Mouse (Mus musculus) layer of hippocampus, postnatal 14 days (tissue): ENCODE data around the gene Kdm4a. TPM values are rescaled to one million over a fixed set of nuclear protein-coding genes. Genes with fewer than 3 reads are reported as not detected.
A peak's percentile ranks its signal among the peaks of the same experiment; 100 is the strongest.

Source experiments
- DNase-seq, 2 experiments: peaks; one replicate each; pipeline ENCODE4 v3.0.0; 2021 to 2022; ENCODE audit warnings: low spot score in 2 of 2, mixed read lengths in 1 of 2
- total RNA-seq, 2 experiments: library from RNA; stranded (reverse); gene quantifications; 2 replicates each; pipeline ENCODE4 v1.2.3; 2021

Gene Kdm4a
- total RNA-seq, 2 experiments from 2014 or later, result 52.6 to 55.7 TPM

- peak in 1 of 2 experiments; percentile 52 for DNase-seq
These were observed 23.3 kb downstream of the Kdm4a start for GRCm38 (mm10) chr4:118156559-118156958.

- no peak for DNase-seq
These were observed 25.0 kb downstream of the Kdm4a start for GRCm38 (mm10) chr4:118154889-118155288.

GRCm38 (mm10) chr4:118152020-118152785, 27.6 kb downstream of the Kdm4a start:
- DNase-seq, result peak in 1 of 2 experiments; percentile 67

- no peak for DNase-seq
These were observed 29.0 kb downstream of the Kdm4a start for GRCm38 (mm10) chr4:118150804-118151203.

DNA sequence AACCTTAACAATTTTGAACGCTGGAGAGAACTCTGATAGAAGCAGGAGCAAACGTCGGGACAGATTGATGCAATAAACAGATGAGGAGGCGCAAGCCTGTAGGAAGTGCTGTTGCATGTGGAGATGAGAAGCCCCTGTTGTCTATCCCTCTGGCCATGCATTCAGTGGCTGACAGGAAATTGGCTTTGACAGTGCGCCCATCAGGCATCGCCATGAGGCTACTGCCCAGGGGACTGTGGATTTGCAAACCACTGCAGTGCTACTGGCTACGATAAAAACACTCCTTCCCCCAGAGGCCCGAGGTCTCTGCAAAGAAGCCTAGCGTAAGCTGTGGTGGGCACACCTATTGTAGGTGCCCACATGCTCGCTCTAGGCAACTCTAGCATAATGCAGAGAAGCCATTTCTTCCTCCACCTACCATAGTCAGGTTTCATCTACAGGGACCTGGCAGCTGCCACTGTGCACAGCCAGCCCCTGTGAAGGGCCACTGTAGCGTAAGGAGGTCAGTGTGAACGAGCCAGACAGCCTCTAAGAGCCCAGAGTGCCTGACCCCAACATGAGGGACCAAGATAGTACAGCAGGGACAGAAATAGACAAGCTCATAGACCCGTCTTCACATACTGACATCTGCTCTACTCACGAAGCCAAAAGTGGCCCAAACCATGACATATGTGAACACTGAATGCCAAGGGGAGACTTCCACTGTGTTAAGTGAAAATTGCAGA, 29.7 kb downstream of the Kdm4a start:
- DNase-seq, result peak in 1 of 2 experiments; percentile 36

- no peak for DNase-seq
These were observed 30.7 kb downstream of the Kdm4a start for GRCm38 (mm10) chr4:118149055-118149576.

- no peak for DNase-seq
These were observed 31.5 kb downstream of the Kdm4a start for GRCm38 (mm10) chr4:118148317-118148687.

DNA sequence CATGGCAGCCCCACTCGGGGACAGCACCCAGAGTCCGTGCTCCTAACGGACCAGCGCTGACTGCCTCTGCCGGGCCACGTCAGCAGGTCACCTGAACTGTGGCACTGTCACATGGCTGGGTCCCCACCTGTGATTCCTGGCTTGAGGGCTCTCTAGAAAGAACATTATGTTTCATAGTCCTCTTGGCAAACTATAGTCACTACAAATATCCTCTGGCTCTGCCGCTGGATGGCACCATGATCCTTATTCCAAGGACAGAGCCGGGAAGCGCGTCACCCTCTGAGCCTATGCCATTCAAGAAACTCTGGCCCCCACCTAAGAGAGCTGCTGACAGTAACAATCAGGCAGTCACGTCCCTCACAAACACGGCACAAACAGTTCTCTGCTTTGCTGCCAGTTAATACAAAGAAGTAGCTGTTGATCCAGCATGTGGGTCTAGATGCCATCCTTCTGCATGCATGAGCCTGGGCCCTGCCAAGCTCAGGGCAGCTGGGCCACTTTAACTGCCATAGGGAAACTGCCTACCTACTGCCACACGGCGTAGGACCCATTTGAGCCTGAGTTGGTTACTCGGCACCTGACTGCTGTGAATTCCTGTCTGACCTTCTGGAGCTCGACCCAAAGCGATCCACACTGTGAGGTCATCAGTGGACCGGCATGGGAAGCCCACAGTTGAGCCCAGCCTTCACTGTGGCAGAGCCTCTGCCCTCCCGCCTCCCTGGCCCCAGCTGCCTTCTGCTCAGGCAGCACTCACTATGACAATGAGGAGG, 32.1 kb downstream of the Kdm4a start:
- peak; percentile 34 to 70 for DNase-seq

DNA sequence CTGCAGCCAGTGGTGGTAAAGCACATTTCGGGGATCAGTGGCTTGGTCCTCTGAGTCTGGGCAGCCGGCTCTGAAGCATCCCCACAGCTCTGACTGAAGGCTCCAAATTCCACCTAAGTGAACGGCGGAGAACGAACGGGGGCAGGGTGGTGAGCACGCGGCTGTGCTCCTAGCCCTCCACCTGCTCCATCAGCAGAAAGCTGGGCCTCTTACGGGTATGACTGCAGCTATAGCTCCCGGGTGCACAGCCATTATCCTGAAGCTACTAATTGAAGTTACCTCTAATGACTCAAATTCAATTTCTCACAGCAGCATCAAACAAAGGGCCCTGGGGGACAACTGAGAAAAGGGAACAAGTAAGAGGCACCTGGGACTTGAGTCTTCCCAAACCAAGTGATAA, 32.8 kb downstream of the Kdm4a start:
- DNase-seq, result no peak

DNA sequence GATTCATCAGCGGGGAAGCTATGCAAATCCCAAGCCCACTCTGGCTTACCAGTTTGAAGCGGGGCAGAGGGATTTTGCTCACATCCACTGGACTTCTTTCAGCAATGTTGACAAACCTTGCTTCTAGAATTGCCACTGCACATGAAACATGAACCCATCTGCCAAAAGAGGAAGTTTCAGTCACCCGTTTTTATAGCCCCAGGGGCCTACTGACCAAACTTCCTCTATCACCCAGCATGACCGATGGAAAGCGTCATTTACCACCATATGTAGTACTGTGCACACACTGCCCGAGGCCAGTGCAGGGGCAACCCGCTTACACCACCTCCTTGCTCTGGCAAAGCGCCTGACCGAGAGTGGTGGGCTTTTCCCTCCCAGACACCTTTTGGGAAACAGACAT, 35.5 kb downstream of the Kdm4a start:
- no peak for DNase-seq

GRCm38 (mm10) chr4:118143679-118144078, 36.2 kb downstream of the Kdm4a start:
- DNase-seq, result no peak

DNA sequence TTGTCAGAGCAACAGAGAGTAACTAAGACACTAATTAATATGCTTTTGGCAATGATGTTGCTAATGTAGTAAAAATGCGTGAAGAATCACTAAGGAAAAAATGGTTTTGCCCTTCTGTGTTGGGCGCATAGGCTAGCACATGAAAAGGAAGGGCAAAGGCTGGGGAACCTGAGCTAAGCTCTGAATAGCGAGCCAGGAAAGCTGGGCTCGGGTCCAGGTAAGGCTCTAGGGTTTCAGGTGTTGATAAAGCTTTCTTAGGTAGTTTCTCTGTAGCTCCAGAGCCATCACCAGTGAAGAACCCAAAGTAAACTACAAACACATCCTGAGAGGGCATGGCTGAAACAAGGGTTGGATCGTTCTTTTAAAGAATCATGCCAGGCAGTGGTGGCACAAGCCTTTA, 38.3 kb downstream of the Kdm4a start:
- no peak for DNase-seq

DNA sequence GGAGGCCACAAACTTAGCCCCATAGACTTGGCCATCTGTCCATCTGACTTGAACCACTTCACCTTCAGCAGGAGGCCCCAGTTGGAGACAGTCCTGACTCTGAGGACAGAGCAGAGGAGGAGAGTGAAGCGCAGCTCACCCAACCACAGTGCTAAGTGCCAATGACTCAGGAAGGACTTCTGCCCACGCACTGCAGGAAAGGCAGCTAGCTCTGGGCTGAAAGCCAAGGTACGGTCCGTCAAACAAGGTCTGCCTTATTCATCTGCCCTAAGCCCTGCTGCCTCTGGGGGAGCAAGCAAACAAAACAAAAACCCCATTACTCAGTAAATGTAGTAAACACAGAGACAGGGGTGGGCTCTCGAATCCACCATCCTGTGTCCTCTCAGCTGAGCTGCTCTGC, 41.0 kb downstream of the Kdm4a start:
- DNase-seq, result peak; percentile 50 to 73

DNA sequence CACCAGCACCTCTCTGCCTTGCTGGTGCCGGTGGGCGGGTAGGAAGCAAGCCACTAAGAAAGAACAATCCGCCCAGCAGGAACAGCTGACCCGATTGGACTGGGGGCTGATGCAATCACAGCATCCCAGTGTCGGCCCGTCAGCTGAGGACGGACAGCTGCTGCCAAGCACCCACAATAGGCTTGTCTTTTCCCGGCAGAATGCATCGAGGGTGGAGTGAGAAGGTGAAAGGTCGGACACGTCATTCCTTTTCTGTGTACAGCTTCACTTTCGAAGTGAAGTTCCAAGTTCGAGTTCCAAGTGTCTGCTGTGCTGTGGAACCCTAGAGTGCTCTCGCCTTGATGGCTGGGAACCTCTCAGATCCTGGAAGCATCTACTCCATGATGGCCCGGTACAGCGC, 42.0 kb downstream of the Kdm4a start:
- DNase-seq, result no peak

- no peak for DNase-seq
These were observed 42.5 kb downstream of the Kdm4a start for GRCm38 (mm10) chr4:118137311-118137710.

DNA sequence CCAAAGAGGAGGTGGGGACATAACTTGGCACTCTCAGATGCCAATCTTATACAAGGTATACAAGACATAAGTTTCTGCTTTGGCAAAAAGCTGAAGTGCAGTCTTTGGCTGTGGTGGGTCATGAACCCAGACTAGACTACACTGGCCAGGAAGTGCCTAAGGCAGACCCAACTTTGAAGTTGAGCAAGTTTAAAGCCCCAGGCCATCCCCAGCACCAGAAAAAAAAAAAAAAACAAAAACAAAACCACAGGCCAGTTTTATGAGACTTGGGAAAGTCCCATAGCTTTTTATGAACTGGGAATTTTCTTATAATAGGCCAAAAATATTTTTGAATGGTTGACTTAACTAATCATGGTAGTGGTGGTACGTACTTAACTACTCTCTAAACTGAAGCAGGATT, 44.4 kb downstream of the Kdm4a start:
- no peak for DNase-seq

DNA sequence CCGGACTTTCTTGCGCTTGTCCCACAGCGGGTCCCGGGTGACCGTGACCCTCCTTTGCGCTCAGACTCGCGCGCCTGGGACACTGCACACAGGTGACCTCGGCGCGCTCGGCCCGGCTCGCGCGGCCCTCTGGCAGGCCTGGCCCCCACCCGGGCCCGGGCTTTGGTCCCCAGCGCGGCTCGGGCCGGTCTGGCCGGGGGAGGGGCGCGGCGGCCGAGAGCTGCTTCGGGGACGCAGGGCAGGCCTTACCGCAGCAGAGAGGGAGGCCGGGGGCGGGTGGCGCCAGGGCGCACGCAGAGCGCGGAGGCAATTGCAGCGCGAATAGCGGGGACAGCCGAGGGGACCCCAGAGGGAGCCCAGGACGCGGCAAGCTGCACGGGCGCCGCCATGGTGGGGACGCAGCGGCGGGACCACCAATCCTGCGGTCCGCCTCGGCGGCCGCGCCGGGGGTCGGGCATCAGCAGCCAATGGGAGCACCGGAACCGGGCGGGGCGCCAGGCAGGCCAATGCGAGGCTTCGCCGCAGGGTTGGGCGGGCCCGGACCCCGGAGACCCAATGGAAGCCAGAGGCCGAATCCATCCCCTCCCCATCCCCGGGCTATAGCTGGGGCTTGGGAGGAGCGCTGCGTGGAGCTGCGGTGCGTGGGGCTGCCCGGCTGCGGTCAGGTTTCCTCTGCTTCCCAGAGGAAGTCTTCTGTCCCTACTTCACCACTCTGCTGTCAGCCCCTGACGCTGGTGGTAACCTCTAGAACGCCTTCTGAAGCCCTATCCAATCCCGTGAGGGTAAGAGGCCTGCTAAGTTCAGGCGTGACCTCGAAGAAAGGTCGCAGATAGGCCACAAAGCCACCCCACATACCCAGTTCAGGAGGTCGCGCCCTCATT, 45.1 kb downstream of the Kdm4a start, which contains the start of gene St3gal3:
TSS of gene St3gal3 (minus strand) at position 430 of the 881 bp plus-strand sequence.
- DNase-seq, result peak; percentile 98 to 99

GRCm38 (mm10) chr4:118131329-118131728, 48.5 kb downstream of the Kdm4a start:
- DNase-seq, result no peak

GRCm38 (mm10) chr4:118123030-118123704, 56.7 kb downstream of the Kdm4a start:
- no peak for DNase-seq

DNA sequence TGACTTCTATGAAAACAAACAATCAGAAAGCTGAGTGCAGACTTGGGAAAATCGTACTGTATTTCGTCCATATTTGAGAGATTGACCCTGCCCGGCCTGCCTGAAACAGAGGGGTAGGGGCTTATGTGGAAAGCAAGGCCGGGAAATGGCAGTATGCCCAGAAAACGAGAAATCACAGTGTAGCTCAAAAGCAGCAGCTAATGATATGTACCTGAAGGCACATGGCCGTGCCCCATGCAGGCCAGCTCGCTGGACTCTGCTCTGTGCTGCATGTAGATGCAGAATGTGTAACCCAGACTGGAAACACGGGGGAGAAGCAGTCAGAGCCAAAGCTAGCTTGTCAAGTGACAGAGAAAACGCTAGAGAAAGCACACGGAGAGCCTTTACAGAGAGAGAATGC, 57.8 kb downstream of the Kdm4a start:
- DNase-seq, result no peak
